Mouse (Mus musculus) lung, postnatal 10 days (tissue): ENCODE measurements around the gene Greb1.
A peak's percentile ranks its signal among the peaks of the same experiment; 100 is the strongest.

ENCODE experiments used
- DNase-seq: peaks from one replicate; pipeline ENCODE4 v3.0.0; 2021

Gene Greb1

DNA sequence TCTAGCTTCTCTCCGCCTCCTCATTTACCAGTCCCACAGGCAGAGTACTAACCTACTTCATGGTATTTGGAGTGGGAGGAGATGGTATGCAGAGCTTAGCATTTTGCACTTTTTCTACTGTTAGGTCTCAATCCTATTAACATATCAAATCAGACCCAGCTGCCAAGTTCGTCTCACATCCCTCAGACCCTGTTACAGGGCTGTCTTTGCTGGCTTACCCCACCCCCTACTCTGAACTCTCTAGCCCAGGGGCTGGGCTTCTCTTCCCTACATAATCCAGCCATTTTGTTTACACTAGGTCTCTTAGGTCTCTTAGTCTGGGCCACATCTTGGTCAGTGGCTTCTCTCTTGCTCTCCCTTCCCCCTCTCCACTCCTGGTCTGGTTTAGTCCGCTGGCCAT lies 131.5 kb downstream of the Greb1 start:
- no peak for DNase-seq

DNA sequence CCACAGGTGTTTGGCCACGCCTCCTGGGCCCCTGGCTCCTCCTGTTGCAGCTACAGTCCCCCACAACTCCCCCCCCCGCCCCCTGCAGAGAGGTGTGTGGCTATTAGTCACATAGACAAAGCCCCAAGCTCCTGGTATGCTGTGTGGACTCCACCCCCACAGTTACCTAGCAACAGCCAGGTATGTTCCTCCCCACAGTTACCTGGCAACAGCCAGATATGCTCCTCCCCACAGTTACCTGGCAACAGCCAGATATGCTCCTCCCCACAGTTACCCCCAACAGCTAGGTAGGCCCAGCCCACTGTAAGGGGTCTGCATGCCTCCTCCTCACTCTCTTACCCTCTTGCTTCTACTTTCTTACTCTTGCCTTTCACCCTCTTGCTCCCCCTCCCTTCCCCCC lies 135.7 kb downstream of the Greb1 start:
- DNase-seq: no peak

DNA sequence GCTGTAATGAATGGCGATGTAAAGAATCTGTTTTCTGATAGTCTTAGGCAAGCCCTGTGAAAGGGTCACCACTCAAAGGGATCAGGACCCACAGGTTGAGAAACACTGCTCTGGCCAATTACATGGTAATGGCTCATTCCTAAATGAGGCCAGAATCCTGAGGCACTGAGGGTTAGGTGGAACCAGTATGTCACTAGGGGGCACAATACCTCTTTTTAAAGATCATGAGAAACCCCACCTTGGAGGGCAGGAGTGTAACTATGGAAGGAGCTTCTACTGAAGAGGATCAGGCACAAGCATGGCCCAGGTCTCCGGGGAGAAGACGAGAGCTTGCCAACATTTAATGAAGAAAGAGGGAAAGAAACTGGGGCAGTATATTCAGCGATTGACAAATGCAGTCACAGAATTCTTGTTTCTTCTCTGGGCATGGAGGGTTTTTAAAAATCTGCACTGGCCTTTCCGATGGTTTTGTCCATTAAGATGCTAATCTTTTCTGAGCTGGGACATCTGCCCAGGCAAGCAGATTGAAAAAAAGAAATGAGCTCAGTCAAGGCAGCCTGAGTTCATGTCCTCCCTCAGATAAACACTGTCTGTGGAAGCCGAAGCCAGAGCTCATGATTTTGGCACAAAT lies 137.6 kb downstream of the Greb1 start:
- peak; percentile 24 for DNase-seq

DNA sequence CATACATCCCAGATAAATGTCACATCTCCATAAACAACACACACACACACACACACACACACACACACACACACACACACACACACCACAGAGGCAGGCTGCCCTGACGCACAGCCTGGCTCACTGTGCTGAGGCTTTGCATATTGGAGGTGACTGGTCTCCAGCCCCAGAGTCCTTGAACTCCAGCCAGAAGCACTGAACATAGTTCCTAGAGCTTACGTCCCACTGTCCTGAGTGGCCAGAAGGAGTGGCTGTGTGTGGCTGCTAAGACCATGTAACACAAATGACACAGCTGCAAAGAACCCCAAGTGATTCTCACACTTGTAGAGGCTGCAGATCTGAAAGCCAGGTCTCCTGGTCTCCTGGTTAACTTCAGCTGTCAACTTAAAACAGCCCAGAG lies 138.8 kb downstream of the Greb1 start:
- no peak for DNase-seq

DNA sequence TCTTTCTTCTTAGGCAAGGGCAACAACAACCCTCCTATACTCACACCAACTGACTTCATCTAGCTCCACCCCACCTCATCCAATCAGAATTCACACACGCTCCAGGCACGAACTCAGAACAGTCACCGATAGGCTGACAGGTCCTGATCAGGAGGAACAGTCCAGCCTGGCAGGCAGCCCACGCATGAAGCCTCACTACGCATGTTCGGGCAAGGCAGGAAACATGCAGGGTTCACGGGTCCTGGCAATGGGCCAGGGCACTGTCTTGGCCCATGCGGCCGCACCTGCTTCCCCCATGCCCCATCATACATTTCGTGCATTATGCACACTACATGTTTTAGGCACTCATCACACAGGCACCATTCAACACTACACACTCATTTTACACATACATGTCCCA lies 139.2 kb downstream of the Greb1 start:
- peak; percentile 19 for DNase-seq

DNA sequence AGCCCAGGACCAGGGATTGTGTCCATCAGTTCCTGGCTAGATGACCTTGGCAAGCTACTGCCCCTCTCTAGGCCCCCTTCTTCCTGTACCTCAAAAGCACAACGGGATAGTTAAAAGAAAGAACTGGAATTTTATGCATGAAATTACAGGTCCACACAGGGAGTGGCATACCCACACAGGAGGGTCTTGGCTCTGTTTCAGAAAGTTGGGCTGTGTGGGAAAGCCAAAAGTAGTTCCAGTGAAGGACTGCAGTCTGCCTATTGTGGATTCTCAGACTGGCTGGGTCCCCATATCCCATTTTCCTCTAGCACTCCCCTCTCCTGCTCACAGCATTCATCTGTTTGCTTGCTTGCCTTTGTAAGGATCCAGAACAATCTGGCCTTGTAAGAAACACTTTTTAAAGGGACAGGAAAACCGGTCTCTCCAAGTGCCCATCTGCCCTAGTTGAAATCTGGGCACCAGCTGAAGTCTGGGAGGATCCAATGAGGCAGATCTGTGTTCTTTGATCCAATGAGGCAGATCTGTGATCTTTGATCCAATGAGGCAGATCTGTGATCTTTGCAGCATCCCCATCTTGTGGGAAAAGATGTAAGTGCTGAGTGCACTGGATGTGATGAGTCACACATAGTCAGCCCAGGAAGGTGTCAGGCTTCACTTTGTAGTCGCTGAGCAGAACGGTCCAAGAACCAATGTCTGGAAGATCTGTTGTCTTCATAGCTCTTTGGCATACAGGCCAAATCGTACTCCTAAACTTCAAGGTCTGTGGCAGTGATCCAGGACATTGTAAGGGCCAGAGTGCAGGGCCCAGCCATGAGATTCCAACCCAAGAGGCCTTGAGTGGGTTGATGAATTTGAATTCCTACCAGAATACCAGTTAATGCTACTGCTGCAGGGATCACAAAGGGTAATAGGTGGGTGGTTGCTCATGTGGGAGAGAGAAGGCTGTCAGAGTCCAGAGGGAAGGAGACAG lies 143.5 kb downstream of the Greb1 start:
- peak; percentile 19 for DNase-seq

DNA sequence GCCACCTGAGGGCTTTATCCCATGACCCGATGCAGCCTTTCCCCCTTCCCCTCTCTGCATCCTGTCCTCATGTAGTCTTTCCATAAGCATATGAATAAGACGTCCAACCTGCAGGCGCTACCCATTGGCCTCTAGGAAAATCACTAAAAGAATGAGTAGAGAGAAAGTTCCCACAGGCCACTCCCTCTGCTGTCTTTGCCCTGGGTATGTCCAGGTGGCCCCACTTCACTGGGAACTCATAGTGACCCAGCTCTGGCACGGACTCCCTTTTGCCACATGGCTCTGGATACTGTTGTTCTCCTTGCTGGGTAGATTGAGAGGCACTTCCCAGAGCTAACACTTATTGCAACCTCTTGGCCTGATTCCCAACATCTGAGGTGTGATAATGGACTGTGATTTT lies 145.1 kb downstream of the Greb1 start:
- DNase-seq: no peak

DNA sequence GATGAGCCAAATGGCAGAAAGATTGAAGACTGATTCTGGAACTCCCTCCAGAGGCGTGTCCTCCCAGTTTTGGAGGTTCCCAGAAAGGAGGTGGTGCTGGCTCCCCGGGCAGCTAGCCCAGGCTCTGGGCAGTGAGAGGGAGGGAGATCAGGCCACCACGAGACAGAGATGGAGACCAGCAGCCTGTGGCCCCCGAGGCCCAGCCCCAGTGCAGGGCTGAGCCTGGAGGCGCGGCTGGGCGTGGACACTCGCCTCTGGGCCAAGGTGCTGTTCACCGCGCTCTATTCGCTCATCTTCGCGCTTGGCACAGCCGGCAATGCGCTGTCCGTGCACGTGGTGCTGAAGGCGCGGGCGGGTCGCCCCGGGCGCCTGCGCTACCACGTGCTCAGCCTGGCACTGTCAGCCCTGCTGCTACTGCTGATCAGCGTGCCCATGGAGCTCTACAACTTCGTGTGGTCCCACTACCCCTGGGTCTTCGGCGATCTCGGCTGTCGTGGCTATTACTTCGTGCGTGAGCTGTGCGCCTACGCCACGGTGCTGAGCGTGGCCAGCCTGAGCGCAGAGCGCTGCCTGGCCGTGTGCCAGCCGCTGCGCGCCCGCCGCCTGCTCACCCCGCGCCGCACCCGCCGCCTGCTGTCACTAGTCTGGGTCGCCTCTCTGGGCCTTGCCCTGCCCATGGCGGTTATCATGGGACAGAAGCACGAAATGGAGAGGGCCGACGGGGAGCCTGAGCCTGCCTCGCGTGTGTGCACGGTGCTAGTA lies 147.2 kb downstream of the Greb1 start, which contains the start of gene Ntsr2:
Gene Ntsr2 (plus strand): TSS at position 51 of the 762 bp plus-strand sequence.
- peak; percentile 85 for DNase-seq

DNA sequence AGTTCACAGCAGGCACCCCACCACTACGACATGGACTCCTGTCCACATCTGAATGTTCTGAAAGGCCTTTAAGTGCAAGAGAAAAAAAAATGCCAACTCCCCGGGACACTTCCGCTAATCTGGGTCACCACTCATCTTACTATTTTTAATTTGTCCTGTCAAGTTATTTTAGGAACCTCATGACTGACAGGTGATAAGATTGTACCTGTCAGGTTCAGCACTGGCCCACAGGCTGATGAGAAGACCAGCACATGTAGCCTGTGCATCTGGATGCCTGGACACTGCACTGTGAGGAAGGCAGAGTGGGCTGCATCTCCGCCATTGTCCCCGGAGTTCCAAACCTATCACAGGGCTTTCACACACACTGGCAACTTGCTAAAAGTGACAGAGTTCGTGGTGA lies 150.9 kb downstream of the Greb1 start:
- no peak for DNase-seq

DNA sequence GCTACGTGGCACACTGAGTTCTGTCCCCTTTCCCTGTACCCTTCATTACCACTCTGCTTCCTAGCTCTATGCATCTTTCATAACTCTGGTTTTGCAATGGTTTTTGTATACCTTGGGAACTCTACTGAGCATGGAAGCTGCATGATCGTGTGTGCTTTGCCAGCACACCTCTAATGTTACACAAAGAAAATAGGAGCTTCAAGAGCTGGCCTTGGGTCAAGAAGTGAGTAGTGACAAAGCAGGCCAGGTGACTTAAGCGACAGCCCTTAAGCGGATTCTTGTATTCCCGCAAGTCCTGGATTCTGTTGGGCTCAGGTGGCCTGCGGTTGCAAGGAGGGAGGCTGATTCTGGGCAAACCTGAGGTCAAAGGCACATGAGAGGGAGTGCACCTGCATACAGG lies 152.4 kb downstream of the Greb1 start:
- DNase-seq: no peak

DNA sequence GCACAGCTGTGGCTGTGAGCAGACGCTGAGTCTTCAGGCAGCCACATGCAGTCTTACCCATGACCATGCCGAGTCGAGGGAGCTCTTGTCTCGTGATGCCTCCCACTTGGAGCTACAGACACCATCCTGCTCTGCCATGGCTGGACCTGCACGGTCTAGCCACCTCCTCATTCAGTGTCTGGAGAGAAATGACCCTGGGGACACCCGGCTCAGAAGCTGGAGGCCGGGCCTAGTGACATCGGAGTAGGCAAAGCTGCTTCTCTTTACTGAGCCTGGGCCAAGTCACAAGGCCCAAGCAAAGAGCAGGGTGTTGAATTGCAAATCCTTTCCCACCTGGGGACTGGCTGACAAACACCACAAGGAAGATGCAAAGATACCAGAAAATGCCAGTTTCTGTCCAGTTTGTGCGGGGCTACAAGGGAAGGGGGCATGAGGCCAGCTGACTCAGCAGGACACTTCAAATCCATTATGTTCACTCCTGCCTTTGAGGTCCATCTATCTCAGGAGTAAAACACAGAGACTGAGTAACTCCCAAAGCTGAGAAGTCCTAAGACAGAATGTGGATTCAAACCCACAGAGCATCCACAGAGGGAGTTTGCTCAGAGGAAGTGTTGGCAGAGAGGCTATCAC lies 153.8 kb downstream of the Greb1 start:
- no peak for DNase-seq

DNA sequence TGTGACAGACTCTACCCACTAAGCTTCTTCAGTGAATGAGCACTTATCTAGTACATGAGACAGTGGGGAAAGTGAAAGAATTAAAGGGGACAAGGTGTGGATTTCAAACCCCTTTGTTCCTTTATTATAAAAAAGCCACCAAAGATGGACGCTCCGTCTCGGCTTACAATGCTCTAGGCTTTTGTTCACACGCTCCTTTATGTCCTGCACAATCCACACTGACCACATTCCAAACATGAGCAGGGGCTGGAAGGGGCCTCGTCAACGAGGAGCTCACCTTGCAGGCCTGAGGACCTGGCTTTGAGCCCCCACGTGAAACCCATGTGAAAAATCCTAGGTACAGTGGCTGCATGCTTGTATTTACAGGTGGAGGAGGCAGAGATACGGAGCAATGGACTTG lies 156.0 kb downstream of the Greb1 start:
- DNase-seq: no peak

DNA sequence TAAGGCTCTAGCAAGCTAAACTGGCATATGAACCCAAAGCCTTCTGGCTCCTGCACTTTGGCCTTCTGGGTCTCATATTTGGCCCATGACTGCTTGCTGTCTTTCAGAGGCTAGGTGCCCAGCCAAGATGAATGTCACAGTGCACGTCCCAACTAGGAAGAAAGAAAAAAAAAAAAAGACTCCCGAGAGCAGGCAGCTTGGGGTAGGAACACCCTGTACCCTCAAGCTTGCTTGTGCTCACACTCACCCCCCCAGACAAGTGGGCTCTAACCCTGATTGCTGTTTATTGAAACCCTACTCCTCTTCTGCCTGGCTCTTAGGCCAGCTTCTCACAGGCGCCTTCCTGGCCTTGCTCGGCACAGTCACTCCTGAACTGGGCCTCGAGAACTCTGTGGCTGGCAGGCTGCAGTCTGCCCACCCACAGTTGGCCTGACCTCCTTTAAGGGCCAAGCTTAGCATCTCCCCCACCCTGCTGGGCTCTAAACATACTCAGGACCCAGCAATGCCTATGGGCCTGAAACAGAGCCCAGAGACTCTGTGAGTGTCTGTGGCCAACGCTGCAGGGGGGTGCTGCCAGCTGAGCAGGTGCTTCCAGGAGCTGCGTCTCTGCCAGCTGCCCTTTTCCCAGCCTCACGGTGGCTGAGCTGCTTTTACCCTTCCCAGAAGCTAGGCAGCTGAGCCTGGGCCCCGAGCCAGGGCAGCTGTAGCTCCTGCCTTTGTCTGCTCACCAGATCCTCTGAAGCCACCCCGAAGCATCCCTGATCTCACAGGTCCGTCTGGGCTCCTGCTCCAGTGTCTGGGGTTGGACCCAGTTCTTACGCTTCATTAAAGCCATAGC lies 157.0 kb downstream of the Greb1 start:
- DNase-seq: no peak

DNA sequence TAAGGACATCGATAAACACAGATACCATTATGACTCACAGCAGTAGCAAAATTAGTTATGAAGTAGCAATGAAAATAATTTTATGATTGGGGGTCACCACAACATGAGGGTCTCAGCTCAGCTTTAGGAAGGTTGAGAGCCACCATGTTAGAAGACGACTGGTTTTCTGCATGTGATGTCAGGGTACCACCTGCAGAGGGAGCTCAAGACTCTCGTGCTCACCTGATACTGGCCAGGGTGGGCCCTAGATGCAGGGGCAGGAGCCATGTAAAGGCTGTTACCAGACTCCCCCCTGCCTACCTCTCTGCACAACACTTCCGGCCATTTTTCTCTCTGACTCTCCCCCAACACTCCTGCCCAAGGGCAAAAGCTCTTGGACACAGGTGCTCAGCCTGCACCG lies 158.7 kb downstream of the Greb1 start:
- DNase-seq: no peak

DNA sequence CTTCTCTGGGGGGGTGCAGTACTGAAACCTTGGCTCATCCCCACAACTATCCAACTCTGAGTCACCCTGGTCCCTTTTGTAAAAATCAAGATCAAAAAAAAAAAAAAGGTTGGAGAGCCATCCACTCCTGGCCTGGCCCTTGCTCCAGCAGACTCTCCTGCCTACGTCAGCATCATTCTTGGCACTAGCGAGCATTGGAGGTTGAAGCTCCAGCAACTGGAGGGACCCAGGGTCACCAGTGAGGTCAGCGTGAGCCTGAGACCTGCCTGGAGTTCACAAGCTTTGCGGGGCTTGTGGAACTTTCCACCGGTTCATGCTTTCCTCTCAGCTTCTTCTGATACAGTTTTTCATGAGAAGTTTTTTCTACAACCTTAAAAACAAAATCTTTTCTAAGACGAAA lies 160.6 kb downstream of the Greb1 start:
- no peak for DNase-seq

DNA sequence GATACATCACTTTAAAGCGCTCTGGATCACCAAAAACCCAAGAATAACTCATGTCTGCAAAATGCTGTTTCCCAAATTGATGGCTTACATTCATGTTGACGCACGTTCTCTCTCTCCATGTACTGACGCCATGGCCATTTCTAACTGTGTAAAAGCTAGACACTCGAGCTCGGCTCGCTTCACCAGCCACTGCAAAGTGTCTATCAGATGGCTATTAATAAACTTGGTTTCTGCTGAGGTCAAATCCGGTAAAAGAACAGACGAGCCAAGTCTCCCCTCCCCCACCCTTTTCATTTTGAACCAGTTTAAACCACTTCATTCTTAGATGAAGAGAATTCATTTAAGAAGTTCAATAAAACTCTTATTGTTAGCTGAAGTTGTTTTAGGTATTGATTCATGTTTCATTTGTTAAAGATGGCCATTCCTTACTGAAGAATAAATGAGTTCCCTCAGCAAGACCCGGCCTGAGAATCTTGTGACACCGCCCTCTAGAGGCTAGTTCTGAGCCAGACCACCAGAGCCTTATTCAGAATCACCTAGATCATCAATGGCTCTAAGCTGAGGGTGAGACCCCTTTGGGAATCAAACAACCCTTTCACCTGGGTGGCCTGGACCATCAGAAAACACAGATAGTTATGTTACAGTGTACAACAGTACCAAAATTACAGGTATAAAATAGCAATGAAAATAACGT lies 161.5 kb downstream of the Greb1 start:
- DNase-seq: peak; percentile 40

DNA sequence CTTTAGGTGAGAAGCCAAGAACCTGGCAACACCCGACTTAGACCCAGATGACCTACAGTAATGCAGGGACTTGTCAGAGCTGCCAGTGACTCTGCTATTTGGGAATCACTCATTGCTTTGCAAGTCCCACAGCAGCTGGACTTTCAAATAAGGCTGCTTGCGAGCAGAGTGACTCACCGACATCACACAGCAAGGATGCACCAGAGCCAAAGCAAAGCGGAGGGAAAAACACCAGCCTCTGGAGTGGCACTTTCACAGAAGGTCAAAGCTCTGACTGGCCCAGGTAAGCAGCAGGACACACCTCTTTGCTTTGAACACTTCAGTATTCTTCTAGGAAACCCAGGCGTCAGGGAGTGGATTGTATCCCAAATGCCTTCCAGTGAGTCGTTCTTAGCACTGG lies 164.9 kb downstream of the Greb1 start:
- DNase-seq: no peak

DNA sequence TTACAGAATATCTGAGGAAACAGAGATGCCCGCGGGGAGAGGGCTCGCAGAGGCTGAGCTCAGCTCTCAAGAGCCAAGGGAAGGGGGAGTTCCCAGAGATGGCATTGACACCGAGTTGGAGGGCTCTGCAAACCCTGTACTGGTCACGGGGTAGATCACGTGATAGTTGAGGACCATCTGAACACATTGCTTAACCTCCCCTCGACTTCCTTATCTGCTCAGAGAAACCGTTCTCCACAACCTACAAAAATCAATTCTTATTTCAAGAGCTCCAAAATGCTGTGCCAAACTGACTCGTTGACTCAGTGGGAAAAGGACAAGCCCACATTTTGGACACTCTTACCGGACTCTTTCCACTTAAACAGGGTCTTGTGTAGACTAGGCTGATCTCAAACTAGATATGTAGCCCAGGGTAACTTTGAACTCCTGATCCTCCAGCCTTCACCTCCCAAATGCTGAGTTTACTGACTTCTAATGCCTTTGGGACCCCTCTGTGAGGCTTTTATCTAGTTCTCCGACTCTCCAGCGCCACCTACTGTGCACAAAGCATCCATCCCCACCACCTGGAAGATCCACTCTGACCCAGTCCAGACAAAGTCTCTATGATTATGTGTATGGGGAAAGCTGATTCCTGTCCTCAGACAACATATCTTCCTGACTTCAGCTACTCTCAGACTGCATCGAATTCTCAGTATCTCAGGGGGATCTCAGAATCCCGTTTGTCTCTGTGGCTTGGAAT lies 166.4 kb downstream of the Greb1 start:
- DNase-seq: peak; percentile 71

DNA sequence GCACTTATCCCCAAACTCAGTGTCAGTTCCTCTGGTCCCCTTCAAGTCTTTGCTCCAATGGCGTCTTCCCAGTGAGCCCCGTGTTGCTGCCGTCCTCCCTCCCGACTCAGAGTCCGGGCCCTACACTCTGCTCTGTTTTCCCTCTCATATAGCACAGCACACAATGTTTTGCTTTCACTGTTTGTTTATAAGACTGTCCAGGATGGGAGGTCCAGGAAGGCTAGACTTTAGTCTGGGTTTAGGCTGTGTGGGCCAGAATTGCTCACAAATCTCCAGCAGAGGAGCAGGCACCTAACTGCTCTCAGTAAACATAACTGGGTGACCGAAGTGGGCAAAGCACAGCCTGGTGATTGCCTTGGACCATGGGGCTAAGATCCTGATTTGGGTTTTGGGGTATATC lies 167.5 kb downstream of the Greb1 start:
- peak; percentile 38 for DNase-seq

DNA sequence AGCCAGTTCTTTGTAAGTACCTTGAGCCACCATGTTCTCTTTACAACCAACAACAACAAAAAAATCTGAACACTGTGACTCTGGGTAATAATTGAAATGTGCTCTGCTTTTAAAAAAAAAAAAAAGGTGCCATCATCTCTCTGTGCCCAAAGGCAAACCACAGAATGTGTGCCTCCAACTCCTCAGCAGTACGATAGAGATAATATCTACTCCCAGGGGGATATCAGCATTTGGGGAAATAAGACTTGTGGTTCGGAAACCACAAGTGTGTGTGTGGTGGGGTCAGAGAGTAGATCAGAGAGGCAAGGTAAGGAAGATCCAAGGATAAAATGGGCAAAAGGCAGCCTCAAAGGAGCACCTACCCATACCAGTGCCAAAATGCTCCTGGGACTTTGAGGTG lies 169.3 kb downstream of the Greb1 start:
- no peak for DNase-seq

DNA sequence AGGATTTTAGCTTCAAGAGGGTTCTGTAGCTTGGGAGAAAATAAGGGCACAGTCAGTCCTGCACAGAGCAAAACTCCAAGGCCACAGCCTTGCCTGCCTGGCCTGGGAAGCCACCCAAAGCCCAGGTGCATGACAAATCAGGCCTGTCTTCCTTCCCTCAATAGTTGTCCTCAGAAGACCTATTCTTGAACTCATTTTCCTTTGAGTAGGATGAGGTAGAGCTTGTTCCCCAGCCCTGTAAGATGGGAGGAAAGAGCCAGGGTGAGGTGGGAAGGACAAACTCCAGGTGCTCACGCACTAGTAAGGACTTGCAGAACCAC lies 169.9 kb downstream of the Greb1 start:
- DNase-seq: no peak
